Mouse (Mus musculus) megakaryocyte, embryonic 14.5 days (primary cell): ENCODE measurements at regions not wholly inside any gene's neighbourhood (a gene's known extent, or its start where the extent isn't known, plus 50 kb on each side); places are given as distances from the start of the nearest gene placed in this dataset.

Source experiments
- H3K27me3 ChIP-seq: replicated peaks from 2 replicates; pipeline ENCODE3; 2012; ENCODE audit warnings: inconsistent platforms
- H3K36me3 ChIP-seq: replicated peaks from 2 replicates; pipeline ENCODE3; 2012; ENCODE audit warnings: low read length, inconsistent platforms, mixed read lengths
- H3K4me1 ChIP-seq: 2 replicates; pipeline ENCODE4 v1.6.1; 2012; ENCODE audit warnings: inconsistent platforms
- H3K4me3 ChIP-seq: replicated peaks from 2 replicates; pipeline ENCODE3; 2012; ENCODE audit warnings: moderate library complexity, mild to moderate bottlenecking, inconsistent platforms
- H3K9me3 ChIP-seq: 2 replicates; pipeline ENCODE4 v1.6.1; 2012; ENCODE audit warnings: inconsistent platforms
- FLI1 ChIP-seq: IDR thresholded peaks from 2 replicates; pipeline ENCODE4 v1.6.1; 2012; ENCODE audit warnings: low read length, inconsistent platforms, mixed read lengths
- GATA1 ChIP-seq: IDR thresholded peaks from 3 replicates; pipeline ENCODE4 v1.6.1; 2012; ENCODE audit warnings: mixed read lengths, low read length, inconsistent platforms, borderline replicate concordance

- no peaks in the 10 kb centered on the region for H3K27me3 ChIP-seq
- 0 out of 2 replicates have a peak, but pooled peaks cover 4% of the 10 kb centered on the region for H3K9me3 ChIP-seq
- no peaks in the 10 kb centered on the region for H3K36me3 ChIP-seq
- H3K4me3 ChIP-seq, result no peak overlapping the region
- no peaks in the 10 kb centered on the region for H3K4me1 ChIP-seq
- TF ChIP-seq GATA1, result no peak
Measured at GRCm38 (mm10) chr3:34252730-34253337, 171.7 kb upstream of the Dnajc19 start.

GRCm38 (mm10) chr3:34242126-34242525 is 161.0 kb upstream of the Dnajc19 start:
- Histone ChIP-seq H3K9me3 (peaks cover 9% of the 10 kb centered on the region), H3K27me3 (no peaks in the 10 kb centered on the region)
- TF ChIP-seq FLI1 (no peak), GATA1 (no peak)

GRCm38 (mm10) chr3:34239978-34240377 is 158.9 kb upstream of the Dnajc19 start:
- H3K36me3 ChIP-seq, result no peaks in the 10 kb centered on the region
- H3K9me3 ChIP-seq, result peaks cover 9% of the 10 kb centered on the region; the same call in 1 of the 2 replicates

More at GRCm38 (mm10) chr3:34242126-34242525, 161.0 kb upstream of the Dnajc19 start:
- H3K4me3 ChIP-seq, result no peak overlapping the region
- no peaks in the 10 kb centered on the region for H3K4me1 ChIP-seq
- no peaks in the 10 kb centered on the region for H3K36me3 ChIP-seq

DNA sequence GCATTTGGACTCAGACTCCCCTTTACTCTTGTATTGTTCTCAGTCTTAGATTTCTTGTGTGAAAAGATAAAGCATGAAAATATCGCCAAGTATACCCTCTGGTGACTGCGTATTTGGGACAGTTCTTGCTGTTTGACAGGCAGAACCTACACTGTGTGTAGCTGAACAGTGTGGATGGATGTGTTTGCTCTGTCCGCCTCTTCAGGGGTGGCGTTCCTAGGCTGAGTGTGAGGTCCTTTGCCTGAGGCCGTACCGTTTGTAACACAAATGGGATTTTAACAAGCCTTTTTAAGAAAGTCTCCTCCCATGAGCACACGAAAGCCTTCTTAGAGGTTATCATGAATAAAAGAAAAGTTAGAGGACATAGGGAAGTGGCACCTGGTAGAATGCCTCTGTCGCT is 153.3 kb upstream of the Dnajc19 start:
- Histone ChIP-seq H3K4me3 (no peak overlapping the region), H3K36me3 (no peaks in the 10 kb centered on the region), H3K27me3 (no peaks in the 10 kb centered on the region), H3K9me3 (0 out of 2 replicates have a peak, but pooled peaks cover 2% of the 10 kb centered on the region), H3K4me1 (peaks cover 4% of the 10 kb centered on the region; the same call in 1 of the 2 replicates)
- no peak for TF ChIP-seq FLI1
- no peak for TF ChIP-seq GATA1

More at GRCm38 (mm10) chr3:34239978-34240377, 158.9 kb upstream of the Dnajc19 start:
- no peak for TF ChIP-seq FLI1
- TF ChIP-seq GATA1, result no peak
- Histone ChIP-seq H3K4me3 (no peak overlapping the region), H3K27me3 (no peaks in the 10 kb centered on the region), H3K4me1 (peaks cover 4% of the 10 kb centered on the region; the same call in 1 of the 2 replicates)

DNA sequence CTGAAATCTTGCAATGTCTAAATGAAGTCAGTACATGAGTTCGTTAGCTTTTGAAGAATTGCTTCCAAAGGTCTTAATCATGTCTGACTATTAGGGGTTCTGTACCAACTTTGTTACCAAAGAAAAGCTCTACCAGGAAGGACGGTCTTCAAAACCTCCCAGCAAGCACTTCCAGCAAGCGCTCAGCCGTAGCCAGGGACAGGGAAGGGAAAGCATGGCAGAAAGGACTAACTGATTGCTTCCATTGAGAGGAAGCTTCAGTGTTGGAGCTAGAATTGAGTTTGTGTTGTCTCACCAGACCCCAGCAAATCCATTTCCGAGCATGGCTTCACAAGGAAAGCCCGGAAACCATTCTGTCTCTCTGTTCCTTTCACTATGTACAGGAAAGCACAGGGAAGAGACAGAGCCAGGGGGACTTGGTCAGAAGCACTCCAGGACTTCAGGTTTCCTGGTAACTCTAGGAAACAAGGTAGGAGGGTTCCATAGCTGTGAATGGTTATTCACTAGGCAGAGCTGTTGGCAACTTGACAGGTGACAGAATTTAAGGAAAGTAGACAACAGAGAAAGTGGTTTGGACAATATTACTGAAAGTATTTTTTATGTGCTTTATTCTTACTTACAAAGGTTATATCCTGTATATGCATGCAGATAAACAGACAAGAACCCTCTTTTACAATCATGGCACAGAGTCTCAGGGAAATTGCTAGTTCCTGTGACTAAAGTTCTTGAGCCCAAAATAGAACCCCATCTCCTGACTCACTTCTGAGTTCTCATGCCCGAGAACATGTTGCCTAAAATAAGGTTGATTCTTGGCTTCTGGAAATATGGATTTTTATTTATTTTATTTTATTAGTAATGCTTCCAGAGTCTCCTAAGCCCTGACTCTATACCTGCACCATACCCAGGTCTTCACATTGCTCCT is 151.5 kb upstream of the Dnajc19 start:
- Histone ChIP-seq H3K4me1 (peaks cover 4% of the 10 kb centered on the region; the same call in 1 of the 2 replicates), H3K27me3 (no peaks in the 10 kb centered on the region), H3K36me3 (no peaks in the 10 kb centered on the region), H3K9me3 (no peaks in the 10 kb centered on the region), H3K4me3 (no peak overlapping the region)
- TF ChIP-seq GATA1 (no peak), FLI1 (no peak)

DNA sequence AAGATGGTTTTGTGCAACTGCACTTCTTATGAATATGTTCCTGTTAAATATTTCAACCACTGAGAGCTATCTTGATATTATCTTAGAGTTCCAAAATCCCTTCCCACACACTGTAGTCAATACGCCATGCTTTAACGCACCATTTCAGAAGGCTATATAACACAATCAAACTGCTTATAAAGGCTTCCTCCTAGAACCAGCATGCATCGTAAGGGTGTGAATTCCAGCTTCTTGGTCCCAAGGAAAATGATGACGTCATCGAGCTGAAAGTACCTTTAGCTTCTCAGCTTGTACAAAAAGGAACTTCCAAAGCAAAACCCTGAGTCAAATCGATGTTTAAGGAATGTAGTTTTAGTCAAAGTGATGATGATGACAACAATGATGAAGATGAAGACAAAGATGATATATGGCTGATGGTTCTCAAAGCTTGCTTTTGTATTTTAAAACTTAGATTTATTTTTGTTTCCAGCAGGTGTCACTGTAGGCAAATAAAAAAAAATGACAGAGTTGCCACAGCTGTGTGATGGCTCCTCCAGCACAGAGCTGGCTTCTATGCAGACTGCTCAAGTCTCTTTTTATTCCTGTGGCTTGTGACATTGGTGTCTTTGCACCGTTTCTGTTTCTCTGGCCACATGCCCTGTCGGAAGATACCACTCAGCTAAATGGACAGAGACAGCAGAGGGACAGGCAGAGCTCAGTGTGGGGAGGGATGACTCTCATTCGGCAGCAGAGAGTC is 150.6 kb upstream of the Dnajc19 start:
- Histone ChIP-seq H3K9me3 (no peaks in the 10 kb centered on the region), H3K36me3 (no peaks in the 10 kb centered on the region), H3K4me1 (peaks cover 4% of the 10 kb centered on the region; the same call in 1 of the 2 replicates), H3K27me3 (no peaks in the 10 kb centered on the region), H3K4me3 (no peak overlapping the region)
- no peak for TF ChIP-seq GATA1
- TF ChIP-seq FLI1, result no peak

GRCm38 (mm10) chr3:34222291-34222690 is 141.2 kb upstream of the Dnajc19 start:
- no peaks in the 10 kb centered on the region for H3K4me1 ChIP-seq
- peaks cover 39% of the 10 kb centered on the region for H3K9me3 ChIP-seq
- no peak for TF ChIP-seq FLI1
- no peak for TF ChIP-seq GATA1
- H3K27me3 ChIP-seq, result no peaks in the 10 kb centered on the region
- H3K36me3 ChIP-seq, result no peaks in the 10 kb centered on the region
- no peak overlapping the region for H3K4me3 ChIP-seq

- no peaks in the 10 kb centered on the region for H3K27me3 ChIP-seq
- no peak overlapping the region for H3K4me3 ChIP-seq
- TF ChIP-seq GATA1 (no peak), FLI1 (no peak)
- H3K36me3 ChIP-seq, result no peaks in the 10 kb centered on the region
- peaks cover 49% of the 10 kb centered on the region for H3K9me3 ChIP-seq
- no peaks in the 10 kb centered on the region for H3K4me1 ChIP-seq
Measured at GRCm38 (mm10) chr3:34219741-34220310, 138.7 kb upstream of the Dnajc19 start.

DNA sequence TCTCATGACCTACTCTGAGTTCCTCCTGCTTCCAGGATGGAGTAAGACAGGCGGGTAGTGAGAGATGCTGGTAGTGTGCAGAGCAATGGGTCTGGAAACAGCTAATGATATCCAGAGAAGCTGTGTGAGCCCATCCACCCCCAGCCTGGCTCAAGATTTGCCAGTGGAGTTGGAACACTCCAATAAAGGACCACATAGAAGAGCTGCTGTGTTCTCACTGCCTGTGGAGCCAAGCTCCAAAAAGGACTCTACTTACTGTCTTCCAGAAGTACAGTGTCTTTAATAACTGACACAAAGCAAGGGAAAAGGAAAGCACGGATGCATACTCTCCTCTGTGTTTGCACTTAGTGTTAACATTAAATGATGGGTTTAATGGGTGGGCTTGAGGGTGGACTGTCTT is 138.0 kb upstream of the Dnajc19 start:
- H3K27me3 ChIP-seq, result no peaks in the 10 kb centered on the region
- no peak for TF ChIP-seq GATA1
- TF ChIP-seq FLI1, result no peak
- no peaks in the 10 kb centered on the region for H3K4me1 ChIP-seq
- H3K36me3 ChIP-seq, result no peaks in the 10 kb centered on the region
- no peak overlapping the region for H3K4me3 ChIP-seq
- peaks cover 46% of the 10 kb centered on the region for H3K9me3 ChIP-seq
